Mouse (Mus musculus): ENCODE measurements around the gene Agpat1. TPM values are rescaled to one million over a fixed set of nuclear protein-coding genes. Genes with fewer than 3 reads are reported as not detected.

Agpat1 gene
- polyA plus RNA-seq, 2 experiments = 19.0 to 35.9 TPM

DNA sequence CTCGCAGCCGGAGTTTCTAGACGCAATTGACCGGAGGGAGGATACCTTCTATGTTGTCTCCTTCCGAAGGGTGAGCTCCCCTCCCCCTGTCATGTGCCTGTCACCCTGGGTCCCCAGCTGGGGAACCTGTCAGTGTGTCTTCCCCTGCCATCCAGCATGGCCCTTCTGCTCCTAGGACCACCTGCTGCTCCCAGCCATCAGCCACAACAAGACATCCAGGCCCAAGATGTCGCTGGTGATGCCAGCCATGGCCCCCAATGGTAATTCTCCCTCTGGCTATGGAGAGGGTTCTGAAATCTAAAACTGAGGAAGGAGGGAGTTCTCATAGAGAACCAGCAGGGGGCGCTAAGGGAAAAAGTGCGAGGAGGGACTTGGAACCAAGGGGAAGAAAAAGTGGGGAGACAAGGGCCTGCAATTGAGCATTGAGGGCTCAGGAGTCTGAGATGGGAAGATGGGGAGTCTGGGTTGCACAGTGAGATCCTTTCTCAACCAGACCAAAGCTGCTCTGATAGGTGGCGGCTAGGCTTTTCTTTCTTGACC is 49.8 kb downstream of the Agpat1 start:
- 53% methylated on average over 9 of the region's 9 CpGs for WGBS (ENCODE audit: insufficient replicate concordance)
- TF ChIP-seq EP300 (IDR thresholded peaks at IDR 0.05; ENCODE audit: low read depth) (no peak), CTCF (IDR thresholded peaks at IDR 0.05; ENCODE audit: low read depth) (peak; percentile 86)
- no peak overlapping the region for H3K27ac ChIP-seq
- no peaks in the 10 kb centered on the region for H3K4me1 ChIP-seq (replicated peaks; ENCODE audit: control insufficient read depth in 2 of 2, insufficient read depth in 2 of 2, low read length in 1 of 2)
- H3K4me2 ChIP-seq (ENCODE audit: low read depth) = no peak overlapping the region
- no peak overlapping the region for H3K9ac ChIP-seq (replicated peaks)
- ATAC-seq (ENCODE audit: insufficient read depth) (no peak), DNase-seq (ENCODE audit: low read depth in 3 of 3, low spot score in 3 of 3) (peak in 1 of 3 experiments; percentile 24)
- H3K27me3 ChIP-seq (ENCODE audit: control insufficient read depth, insufficient read depth, low read length) = peaks cover 3% of the 10 kb centered on the region; the same call in 1 of the 2 replicates
- H3K36me3 ChIP-seq (replicated peaks; ENCODE audit: control insufficient read depth, insufficient read depth, low read depth) = peaks cover 2% of the 10 kb centered on the region; the same call in 1 of the 2 replicates
- no peaks in the 10 kb centered on the region for H3K9me3 ChIP-seq (ENCODE audit: control insufficient read depth, low read length)
- no peak overlapping the region for H3K4me3 ChIP-seq (ENCODE audit: insufficient read depth in 1 of 2, low read depth in 2 of 2, low read length in 2 of 2)

DNA sequence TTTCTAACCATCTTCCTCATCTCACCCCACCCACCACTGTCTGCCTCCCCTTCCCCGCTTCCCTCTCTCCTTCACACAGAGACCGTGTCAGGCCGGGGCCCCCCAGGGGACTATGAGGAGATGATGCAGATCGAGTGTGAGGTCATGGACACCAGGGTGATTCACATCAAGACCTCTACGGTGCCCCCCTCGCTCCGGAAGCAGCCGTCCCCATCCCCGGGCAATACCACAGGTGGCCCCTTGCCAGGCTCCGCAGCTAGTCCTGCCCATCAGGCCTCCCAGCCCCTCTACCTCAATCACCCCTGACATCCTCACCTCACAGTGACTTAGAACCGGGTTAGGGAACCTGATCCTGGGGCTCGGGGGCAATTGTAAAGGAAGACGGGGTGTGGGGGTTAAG is 50.3 kb downstream of the Agpat1 start:
- H3K27ac ChIP-seq = no peak overlapping the region
- TF ChIP-seq CTCF (IDR thresholded peaks at IDR 0.05; ENCODE audit: low read depth) (no peak), EP300 (IDR thresholded peaks at IDR 0.05; ENCODE audit: low read depth) (no peak)

DNA sequence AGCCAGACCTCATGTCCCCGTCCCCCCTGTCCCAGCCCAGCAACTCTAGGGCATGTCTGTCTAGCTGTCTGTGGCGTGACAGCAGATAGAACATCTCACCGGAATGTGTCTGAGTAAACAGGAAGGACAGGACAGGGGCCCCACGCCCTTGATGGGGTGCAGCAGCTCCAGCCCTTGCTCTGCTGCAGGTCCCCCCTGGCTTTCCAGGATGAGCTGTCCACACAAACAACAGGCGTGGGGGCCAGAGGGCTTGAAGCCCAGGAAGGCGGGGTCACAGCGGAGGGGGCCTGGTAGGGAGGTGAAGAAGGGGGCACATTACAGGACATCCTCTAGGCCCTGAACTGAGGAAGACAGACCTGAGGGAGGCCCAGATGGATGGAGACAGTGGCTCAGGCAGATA is 51.1 kb downstream of the Agpat1 start:
- ATAC-seq (ENCODE audit: insufficient read depth) (no peak; the same call in 1 of the 2 replicates), DNase-seq (ENCODE audit: low read depth in 3 of 3, low spot score in 3 of 3) (no peak)
- H3K4me1 ChIP-seq (replicated peaks; ENCODE audit: control insufficient read depth in 2 of 2, insufficient read depth in 2 of 2, low read length in 1 of 2) = no peaks in the 10 kb centered on the region
- no peaks in the 10 kb centered on the region for H3K9me3 ChIP-seq (ENCODE audit: control insufficient read depth, low read length)
- no peak overlapping the region for H3K9ac ChIP-seq (replicated peaks)
- 59% methylated on average over 7 of the region's 7 CpGs for WGBS (ENCODE audit: insufficient replicate concordance)
- H3K27ac ChIP-seq = no peak overlapping the region
- no peak for TF ChIP-seq CTCF (IDR thresholded peaks at IDR 0.05; ENCODE audit: low read depth)
- TF ChIP-seq EP300 (IDR thresholded peaks at IDR 0.05; ENCODE audit: low read depth) = no peak
- H3K4me2 ChIP-seq (ENCODE audit: low read depth) = no peak overlapping the region
- no peak overlapping the region for H3K4me3 ChIP-seq (ENCODE audit: insufficient read depth in 1 of 2, low read depth in 2 of 2, low read length in 2 of 2)
- peaks cover 8% of the 10 kb centered on the region for H3K27me3 ChIP-seq (ENCODE audit: control insufficient read depth, insufficient read depth, low read length)
- peaks cover 2% of the 10 kb centered on the region; the same call in 1 of the 2 replicates for H3K36me3 ChIP-seq (replicated peaks; ENCODE audit: control insufficient read depth, insufficient read depth, low read depth)

More for the DNA sequence above, 50.3 kb downstream of the Agpat1 start:
- H3K4me3 ChIP-seq (ENCODE audit: insufficient read depth in 1 of 2, low read depth in 2 of 2, low read length in 2 of 2) = no peak overlapping the region
- H3K36me3 ChIP-seq (replicated peaks; ENCODE audit: control insufficient read depth, insufficient read depth, low read depth) = peaks cover 2% of the 10 kb centered on the region; the same call in 1 of the 2 replicates
- H3K9ac ChIP-seq (replicated peaks) = no peak overlapping the region
- H3K4me1 ChIP-seq (replicated peaks; ENCODE audit: control insufficient read depth in 2 of 2, insufficient read depth in 2 of 2, low read length in 1 of 2) = no peaks in the 10 kb centered on the region
- H3K9me3 ChIP-seq (ENCODE audit: control insufficient read depth, low read length) = no peaks in the 10 kb centered on the region
- peaks cover 3% of the 10 kb centered on the region; the same call in 1 of the 2 replicates for H3K27me3 ChIP-seq (ENCODE audit: control insufficient read depth, insufficient read depth, low read length)
- no peak overlapping the region for H3K4me2 ChIP-seq (ENCODE audit: low read depth)
- ATAC-seq (ENCODE audit: insufficient read depth) (no peak), DNase-seq (ENCODE audit: low read depth in 3 of 3, low spot score in 3 of 3) (no peak)
- 83% methylated on average over 13 of the region's 13 CpGs for WGBS (ENCODE audit: insufficient replicate concordance)

DNA sequence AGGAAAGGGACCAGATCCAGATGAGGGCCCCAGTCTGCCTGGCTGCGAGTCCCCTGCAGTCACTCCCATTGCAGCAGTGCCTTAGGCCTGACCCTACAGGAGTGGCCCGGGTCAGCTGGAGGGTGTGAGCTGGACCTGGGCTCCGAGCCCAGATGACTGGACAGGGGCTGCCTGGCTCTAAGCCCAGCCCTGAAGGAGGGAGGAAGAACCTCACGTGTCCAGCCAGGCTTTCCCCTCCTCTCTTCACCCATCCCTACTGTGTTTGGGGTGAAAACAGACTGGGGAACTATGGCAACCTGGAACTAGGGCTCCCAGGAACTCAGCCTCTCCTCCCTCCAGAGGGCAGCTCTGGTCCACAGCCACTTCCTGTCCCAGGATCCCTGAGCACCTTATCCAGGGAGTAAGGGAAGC is 51.5 kb downstream of the Agpat1 start:
- H3K9ac ChIP-seq (replicated peaks) = no peak overlapping the region
- H3K36me3 ChIP-seq (replicated peaks; ENCODE audit: control insufficient read depth, insufficient read depth, low read depth) = peaks cover 2% of the 10 kb centered on the region; the same call in 1 of the 2 replicates
- DNase-seq (ENCODE audit: low read depth in 3 of 3, low spot score in 3 of 3) = no peak
- TF ChIP-seq EP300 (IDR thresholded peaks at IDR 0.05; ENCODE audit: low read depth) (no peak), CTCF (IDR thresholded peaks at IDR 0.05; ENCODE audit: low read depth) (no peak)
- WGBS (ENCODE audit: insufficient replicate concordance) = 56% methylated on average over 4 of the region's 4 CpGs
- no peaks in the 10 kb centered on the region for H3K9me3 ChIP-seq (ENCODE audit: control insufficient read depth, low read length)
- H3K4me3 ChIP-seq (ENCODE audit: insufficient read depth in 1 of 2, low read depth in 2 of 2, low read length in 2 of 2) = no peak overlapping the region
- H3K27me3 ChIP-seq (ENCODE audit: control insufficient read depth, insufficient read depth, low read length) = peaks cover 12% of the 10 kb centered on the region
- no peaks in the 10 kb centered on the region for H3K4me1 ChIP-seq (replicated peaks; ENCODE audit: control insufficient read depth in 2 of 2, insufficient read depth in 2 of 2, low read length in 1 of 2)
- H3K4me2 ChIP-seq (ENCODE audit: low read depth) = no peak overlapping the region
- H3K27ac ChIP-seq = no peak overlapping the region
- no peak; the same call in none of the 2 replicates for ATAC-seq (ENCODE audit: insufficient read depth)

DNA sequence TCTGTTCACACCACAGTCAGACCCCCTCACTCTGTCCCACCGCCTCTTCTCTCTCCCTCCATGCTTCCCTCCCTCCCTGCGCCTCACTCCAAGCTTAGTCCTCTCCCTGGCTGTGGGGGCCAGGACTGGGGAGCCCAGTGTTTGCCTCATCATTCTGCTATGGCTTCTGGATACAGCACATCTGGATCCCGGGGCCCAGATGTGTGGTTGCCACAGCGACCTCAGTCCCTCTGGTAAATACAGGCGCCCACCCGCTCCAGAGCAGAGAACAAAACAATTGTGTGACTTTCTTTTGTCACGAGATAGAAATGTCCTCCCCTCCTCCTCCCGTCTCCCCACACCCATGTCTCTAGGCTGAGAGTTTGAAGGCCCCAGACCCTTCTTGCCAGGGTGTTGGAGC is 52.6 kb downstream of the Agpat1 start:
- TF ChIP-seq EP300 (IDR thresholded peaks at IDR 0.05; ENCODE audit: low read depth) = no peak
- TF ChIP-seq CTCF (IDR thresholded peaks at IDR 0.05; ENCODE audit: low read depth) = no peak
- 46% methylated on average over 8 of the region's 8 CpGs for WGBS (ENCODE audit: insufficient replicate concordance)
- H3K36me3 ChIP-seq (replicated peaks; ENCODE audit: control insufficient read depth, insufficient read depth, low read depth) = peaks cover 1% of the 10 kb centered on the region; the same call in 1 of the 2 replicates
- H3K27me3 ChIP-seq (ENCODE audit: control insufficient read depth, insufficient read depth, low read length) = peaks cover 19% of the 10 kb centered on the region
- H3K4me1 ChIP-seq (replicated peaks; ENCODE audit: control insufficient read depth in 2 of 2, insufficient read depth in 2 of 2, low read length in 1 of 2) = no peaks in the 10 kb centered on the region
- no peak for DNase-seq (ENCODE audit: low read depth in 3 of 3, low spot score in 3 of 3)
- H3K9me3 ChIP-seq (ENCODE audit: control insufficient read depth, low read length) = no peaks in the 10 kb centered on the region
- no peak overlapping the region for H3K4me2 ChIP-seq (ENCODE audit: low read depth)
- ATAC-seq (ENCODE audit: insufficient read depth) = no peak
- no peak overlapping the region for H3K9ac ChIP-seq (replicated peaks)
- H3K4me3 ChIP-seq (ENCODE audit: insufficient read depth in 1 of 2, low read depth in 2 of 2, low read length in 2 of 2) = no peak overlapping the region
- H3K27ac ChIP-seq = no peak overlapping the region
